Mouse (Mus musculus) cortical plate, adult 2 months (tissue): ENCODE data around the gene Jak3.

ENCODE experiments used
- CTCF ChIP-seq: fragments of 200-500 bp; IDR thresholded peaks from 2 replicates; pipeline ENCODE4 v1.5.1; 2011; ENCODE audit warnings: mild to moderate bottlenecking, control low read depth, low read length; ENCODE audit not compliant: insufficient read depth; ENCODE audit errors: extremely low read depth
- POLR2A ChIP-seq: fragments of 200-500 bp; IDR thresholded peaks from 2 replicates; pipeline ENCODE4 v1.6.1; 2011; ENCODE audit warnings: mild to moderate bottlenecking, low read length, control low read depth; ENCODE audit not compliant: insufficient read depth; ENCODE audit errors: extremely low read depth

DNA sequence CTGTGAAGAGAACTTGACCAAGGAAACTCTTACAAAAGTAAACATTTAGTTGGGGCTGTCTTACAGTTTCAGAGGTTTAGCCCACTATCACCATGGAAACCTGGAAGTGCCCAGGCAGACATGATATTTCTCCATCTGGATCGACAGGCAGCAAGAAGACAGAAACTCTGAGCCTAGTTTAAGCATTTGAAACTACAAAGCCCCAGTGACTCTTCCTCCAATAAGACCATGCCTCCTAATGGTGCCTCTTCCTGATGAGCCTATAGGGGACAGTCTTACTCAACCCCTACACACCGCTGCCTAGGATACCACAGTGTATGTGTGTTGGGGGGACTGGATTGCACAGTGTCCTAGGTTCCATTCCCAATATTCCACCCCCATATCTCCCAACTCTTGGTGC is 2.0 kb upstream of the Jak3 start:
- TF ChIP-seq CTCF, result no peak
- TF ChIP-seq POLR2A, result no peak
